Mouse (Mus musculus): Measurements from ENCODE around the gene Nelfb.

- TF ChIP-seq CTCF (IDR thresholded peaks at IDR 0.05; ENCODE audit: borderline replicate concordance, extremely low read depth, insufficient read depth, insufficient read length) = peak; percentile 14; the same call in 1 of the 2 replicates
- peak; percentile 96 for TF ChIP-seq POLR2A (IDR thresholded peaks at IDR 0.05; ENCODE audit: borderline replicate concordance, extremely low read depth, insufficient read depth, insufficient read length, poor library complexity, severe bottlenecking)
These were observed 13.1 kb upstream of the Nelfb start, which contains the start of gene Tubb4b for GRCm38 (mm10) chr2:25224492-25224765.
